Mouse (Mus musculus) thymus, postnatal 4 days (tissue): ENCODE measurements around the gene Chrna1.

Experiments used
- DNase-seq: peaks from one replicate; pipeline ENCODE4 v3.0.0; 2021

The Chrna1 gene

DNA sequence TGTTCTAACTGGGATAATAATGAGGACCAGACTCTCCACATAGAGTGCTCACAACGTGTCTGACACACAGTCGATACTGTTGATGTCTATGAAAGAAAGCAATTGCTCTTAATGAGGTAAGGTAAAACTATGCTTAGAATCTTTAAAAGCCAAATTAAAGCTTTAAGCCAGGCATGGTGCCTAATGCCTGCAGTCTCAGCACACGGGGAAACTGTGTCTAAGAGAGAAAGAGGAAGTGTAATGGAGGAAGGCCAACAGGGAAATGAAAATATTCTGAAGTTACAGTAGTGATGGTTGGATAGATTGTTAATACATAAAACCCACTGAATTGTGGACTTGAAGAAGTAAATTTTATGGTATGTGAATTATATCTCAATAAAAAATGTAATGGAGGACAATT, 25.7 kb downstream of the Chrna1 start:
- DNase-seq: no peak

GRCm38 (mm10) chr2:73552926-73553325, 27.2 kb downstream of the Chrna1 start:
- no peak for DNase-seq

- peak; percentile 58 for DNase-seq
Measured at GRCm38 (mm10) chr2:73550725-73551124, 29.4 kb downstream of the Chrna1 start.

DNA sequence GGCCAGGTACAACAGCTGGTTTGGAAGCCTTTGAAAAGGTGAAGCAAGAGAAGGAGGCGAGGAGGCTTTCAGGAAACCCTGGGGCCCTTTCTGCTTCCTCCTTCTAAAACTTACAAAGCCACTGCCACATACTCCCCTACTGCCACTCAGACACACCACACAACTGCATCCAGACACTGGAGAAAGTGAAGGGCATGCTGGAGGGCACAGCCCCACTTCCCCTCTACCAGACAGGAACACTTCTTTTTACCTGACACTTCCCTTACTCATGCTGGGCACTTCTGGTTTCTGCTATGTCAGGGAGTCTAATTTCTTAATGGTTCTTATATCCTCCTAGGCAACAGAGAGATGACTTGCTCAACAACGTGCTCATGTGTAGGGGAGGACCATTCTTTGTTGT, 31.6 kb downstream of the Chrna1 start:
- DNase-seq: no peak

- DNase-seq: no peak
Measured at GRCm38 (mm10) chr2:73547256-73547655, 32.9 kb downstream of the Chrna1 start.

DNA sequence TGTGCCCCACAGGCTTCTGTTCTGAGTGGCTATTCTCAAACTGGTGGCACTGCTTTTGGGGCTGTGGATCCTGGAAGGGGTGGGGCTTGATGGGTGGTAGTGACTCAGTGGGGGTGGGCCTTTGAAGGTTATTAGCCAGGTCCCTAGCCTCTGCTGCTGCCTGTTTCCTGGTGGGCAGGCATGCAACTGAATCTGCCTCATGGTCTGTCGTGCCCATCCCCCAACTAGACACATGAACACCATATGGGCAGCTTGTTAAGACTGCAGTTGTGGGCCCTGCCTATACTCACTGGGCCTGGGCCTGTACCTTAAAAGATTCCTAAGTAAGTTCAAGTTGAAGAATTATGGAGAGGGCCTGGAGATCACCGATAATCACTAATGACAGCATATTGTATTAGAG, 34.6 kb downstream of the Chrna1 start:
- no peak for DNase-seq

DNA sequence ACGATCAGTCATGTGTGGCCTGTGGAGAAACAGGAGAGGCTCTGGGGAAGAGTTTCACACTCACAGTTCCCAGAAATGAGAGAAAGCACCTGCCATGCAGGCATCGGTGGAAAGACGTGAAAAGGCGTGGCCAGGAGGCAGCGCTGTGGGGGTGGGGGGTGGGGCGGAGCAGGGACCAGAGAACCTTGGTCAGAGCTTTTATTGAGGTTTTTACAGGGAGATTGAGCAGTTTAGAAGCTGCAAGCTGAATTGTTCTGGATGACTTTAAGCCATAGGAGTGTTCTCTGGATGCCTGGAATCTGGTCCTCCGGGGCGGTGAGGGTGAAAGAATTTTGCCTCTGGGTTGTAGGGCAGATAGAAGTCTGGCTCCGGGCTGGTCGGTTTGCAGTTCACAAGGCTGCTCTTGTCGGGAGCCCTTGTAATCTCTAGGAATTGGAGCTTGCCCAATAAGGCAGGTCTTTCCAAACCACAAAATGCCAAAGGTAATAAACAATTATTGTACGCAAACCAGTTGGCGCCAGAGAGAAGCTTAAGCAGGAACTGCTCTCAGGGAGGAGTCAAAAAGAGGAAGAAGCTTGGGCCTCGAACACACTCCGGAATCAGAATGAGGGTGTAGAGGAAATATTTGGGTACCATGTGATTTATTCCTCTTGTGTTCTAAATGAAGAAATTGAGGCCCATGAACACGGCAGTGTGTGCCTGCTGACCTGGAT, 39.5 kb downstream of the Chrna1 start:
- DNase-seq: peak; percentile 43

GRCm38 (mm10) chr2:73539697-73540096, 40.4 kb downstream of the Chrna1 start:
- peak; percentile 60 for DNase-seq

DNA sequence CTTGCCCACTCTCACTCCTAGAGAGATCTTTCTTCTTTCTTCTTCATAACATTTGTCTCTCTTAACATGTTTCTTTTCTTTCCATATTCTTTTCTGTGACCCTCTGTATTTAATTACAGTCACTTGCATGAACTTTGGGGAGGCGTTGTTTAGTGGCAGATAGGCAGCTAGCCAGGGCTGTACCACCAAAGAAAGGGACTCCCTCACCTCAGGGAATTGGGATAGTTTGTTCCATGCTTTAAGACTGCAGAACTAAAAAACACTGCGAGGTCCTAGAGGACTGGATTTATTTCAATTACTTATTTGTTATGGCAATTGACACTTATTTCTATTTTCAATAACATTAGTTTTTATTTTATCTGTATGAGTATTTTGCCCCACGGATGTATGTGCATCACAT, 41.0 kb downstream of the Chrna1 start:
- DNase-seq: no peak

DNA sequence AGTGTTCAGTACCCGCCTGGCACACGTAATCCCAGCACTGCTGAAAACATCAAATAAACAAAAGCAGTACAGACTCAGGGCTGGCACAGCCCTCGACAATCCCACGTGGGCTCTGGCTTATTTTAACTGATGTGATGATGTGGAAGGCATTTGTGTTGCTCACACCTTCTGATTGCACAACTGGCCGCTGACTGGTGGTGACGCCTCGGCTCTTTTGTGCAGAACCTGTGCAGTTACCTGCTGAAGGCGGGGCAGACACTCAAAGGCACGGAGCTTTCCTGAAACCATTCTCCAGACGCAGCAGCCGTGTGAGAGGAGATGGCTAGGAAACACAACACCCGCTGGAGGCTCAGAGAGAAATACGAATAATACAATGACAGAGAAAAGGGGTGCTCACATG, 41.5 kb downstream of the Chrna1 start:
- DNase-seq: no peak

- no peak for DNase-seq
Measured at GRCm38 (mm10) chr2:73536091-73536783, 43.9 kb downstream of the Chrna1 start.

GRCm38 (mm10) chr2:73534720-73535119, 45.4 kb downstream of the Chrna1 start:
- DNase-seq: no peak

- DNase-seq: no peak
Measured at GRCm38 (mm10) chr2:73530487-73530886, 49.7 kb downstream of the Chrna1 start.

GRCm38 (mm10) chr2:73529356-73530330, 50.5 kb downstream of the Chrna1 start, which contains the start of gene Wipf1:
Gene Wipf1 (minus strand): TSS chr2:73529734.
- DNase-seq: peak; percentile 67

GRCm38 (mm10) chr2:73528516-73529355, 51.4 kb downstream of the Chrna1 start:
- DNase-seq: no peak

DNA sequence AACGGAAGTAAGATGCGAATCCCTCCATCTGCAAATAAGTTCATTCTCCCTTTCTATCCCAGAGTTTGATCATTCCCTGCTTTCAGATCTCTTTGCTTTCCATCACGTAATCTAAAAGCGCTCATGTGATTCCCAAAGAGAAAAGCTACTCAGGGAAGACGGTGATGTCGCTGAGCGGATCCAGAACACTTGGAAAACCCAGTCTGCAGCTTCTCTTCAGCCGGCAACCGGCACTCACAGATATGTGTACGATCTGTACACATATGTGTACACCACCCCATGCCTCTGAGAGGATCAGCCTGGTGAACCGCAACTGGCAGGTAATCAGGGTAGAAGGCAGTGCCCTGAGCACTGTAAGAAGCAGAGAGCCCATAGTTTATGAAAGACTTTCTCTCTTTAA, 52.2 kb downstream of the Chrna1 start:
- no peak for DNase-seq

DNA sequence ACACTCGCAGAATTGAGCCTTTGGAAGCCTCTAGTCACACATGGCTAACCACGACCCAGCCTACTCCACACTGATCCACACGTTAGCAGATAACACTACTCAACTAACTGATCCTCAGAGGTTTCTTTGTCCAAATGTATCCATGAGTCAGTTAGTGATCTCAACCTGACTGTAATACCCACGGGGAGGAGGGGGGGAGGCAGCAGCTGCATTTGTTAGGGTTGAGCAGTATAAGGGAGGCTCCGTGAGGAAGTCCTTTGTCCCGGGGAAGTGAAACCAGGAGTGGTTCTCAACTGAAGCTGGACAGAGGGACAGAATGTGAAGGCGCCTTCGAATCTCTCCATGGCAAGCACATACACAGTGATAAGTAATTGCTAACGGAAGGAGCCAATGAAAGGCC, 53.4 kb downstream of the Chrna1 start:
- DNase-seq: no peak

GRCm38 (mm10) chr2:73522891-73523290, 57.2 kb downstream of the Chrna1 start:
- no peak for DNase-seq

DNA sequence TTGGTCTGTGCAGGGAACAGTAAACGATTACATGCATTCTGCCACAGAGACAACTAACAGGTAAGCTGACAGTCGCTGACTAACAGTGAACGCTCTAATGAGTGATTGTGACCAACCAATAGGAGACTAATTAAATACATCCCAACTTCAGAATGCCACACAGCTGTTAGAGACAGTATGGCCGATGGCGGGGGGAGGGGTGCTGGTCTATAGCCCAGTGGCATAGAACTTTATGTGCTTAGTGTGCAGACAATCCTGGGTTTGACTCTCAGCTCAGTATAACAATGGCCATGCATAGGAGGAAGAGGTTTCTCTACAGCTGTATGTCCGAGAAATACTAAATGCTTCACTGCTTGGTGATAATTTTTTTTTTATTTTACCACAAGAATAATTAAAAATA, 57.8 kb downstream of the Chrna1 start:
- no peak for DNase-seq

- DNase-seq: no peak
Measured at GRCm38 (mm10) chr2:73521737-73522136, 58.4 kb downstream of the Chrna1 start.

DNA sequence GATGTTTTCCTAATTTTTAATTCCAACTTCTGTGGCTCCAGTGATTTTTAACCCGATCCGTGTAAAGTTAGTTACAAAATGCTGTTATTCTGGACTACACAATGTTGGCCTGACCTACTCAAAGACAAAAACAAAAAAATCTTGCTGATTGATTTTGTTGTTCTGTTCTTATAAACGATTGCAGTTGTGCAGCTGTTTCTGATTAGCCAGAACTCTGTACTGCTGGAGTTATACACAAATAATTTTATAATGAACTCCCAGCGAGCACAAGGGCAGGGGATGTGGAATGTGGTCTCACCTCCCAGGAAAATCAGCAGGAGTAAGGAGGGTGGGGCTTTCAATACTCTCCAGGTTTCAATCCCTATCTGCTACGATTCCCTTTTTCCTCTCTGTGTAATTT, 61.2 kb downstream of the Chrna1 start:
- DNase-seq: no peak

DNA sequence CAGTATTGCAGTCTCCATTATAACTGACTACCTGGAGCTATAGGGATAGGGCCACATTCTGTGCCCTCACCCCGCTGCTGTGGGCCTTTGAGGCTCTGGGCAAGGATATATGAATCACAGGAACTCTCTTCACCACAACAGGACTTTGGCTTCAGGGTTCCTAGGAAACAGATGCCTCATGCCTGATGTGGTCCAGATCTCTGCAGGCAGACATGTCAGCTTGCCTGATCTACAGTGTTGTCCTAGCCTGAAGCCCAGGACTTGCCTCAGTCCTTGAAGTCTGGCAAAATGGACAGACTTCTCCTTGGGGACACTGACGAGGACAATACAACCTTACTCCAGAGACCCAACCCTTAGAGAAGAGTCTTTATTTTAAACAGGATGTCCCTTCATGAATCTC, 61.8 kb downstream of the Chrna1 start:
- no peak for DNase-seq
